Mouse (Mus musculus): ENCODE results near the gene 1700086D15Rik. TPM values are rescaled to one million over a fixed set of nuclear protein-coding genes. Genes with fewer than 3 reads are reported as not detected.

1700086D15Rik gene
- total RNA-seq (2014; rRNA removed; ENCODE audit: low replicate concordance), result 1.2 and 8.0 TPM in 2 replicates
- polyA plus RNA-seq (2015; fragmentation: Nextera tagmentation; extraction: Ambion mirVana), result 0.11 TPM in 1 of 2 replicates, not detected in the other

DNA sequence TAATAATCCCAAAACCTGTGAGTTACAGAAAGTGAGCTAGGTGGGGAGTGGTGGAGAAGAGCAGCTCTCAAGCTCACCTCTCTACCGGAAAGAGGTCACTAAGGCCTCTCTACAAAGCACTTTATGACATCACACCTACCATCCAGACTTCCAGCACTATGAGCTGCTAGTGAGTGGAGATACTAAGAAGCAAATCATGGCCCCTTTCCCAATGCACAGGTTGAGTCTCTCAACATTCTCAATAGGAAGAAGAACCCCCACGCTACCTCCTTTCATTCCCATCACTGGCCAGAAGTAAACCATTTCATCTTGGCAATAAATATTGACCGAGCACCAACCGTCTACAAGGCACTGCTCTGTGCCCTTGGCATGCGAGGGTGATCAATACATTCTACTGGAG lies at the start of gene 1700086D15Rik:
Gene 1700086D15Rik, minus strand, starts transcription at position 101 of the 400 bp plus-strand sequence.
- TF ChIP-seq EP300 (IDR thresholded peaks at IDR 0.05; ENCODE audit: low read depth) (no peak), CTCF (IDR thresholded peaks at IDR 0.05; ENCODE audit: low read depth) (no peak)
- Histone ChIP-seq H3K4me3 (ENCODE audit: low read depth, low read length) (no peak within 1 kb of the TSS), H3K27me3 (ENCODE audit: control insufficient read depth, insufficient read depth, low read length) (0 out of 2 replicates have a peak, but pooled peaks cover 3% of the 10 kb centered on the region), H3K27ac (ENCODE audit: low read depth) (no peak within 1 kb of the TSS), H3K9me3 (replicated peaks; ENCODE audit: control insufficient read depth, low read length) (no peaks in the 10 kb centered on the region), H3K36me3 (replicated peaks; ENCODE audit: control insufficient read depth, insufficient read depth, low read length) (no peaks in the 10 kb centered on the region), H3K4me2 (ENCODE audit: low read depth, low read length) (0 out of 2 replicates have a peak within 1 kb of the TSS, but pooled peaks have one; percentile 93), H3K4me1 (ENCODE audit: control insufficient read depth, insufficient read depth) (peaks cover 12% of the 10 kb centered on the region), H3K9ac (replicated peaks; ENCODE audit: low read depth, low read length) (no peak within 1 kb of the TSS; the same call in 1 of the 2 replicates)
- DNase-seq (ENCODE audit: low spot score) (no peak), ATAC-seq (ENCODE audit: insufficient read depth, low read depth) (no peak)
- 89% methylated on average over 5 of the region's 5 CpGs for WGBS

GRCm38 (mm10) chr11:65209441-65209840 lies 49.8 kb upstream of the 1700086D15Rik start:
- 6% methylated on average over 6 of the region's 6 CpGs for WGBS
- DNase-seq (ENCODE audit: low spot score) (peak; percentile 96), ATAC-seq (ENCODE audit: insufficient read depth, low read depth) (peak; percentile 93)
- peak overlapping the region; percentile 94 for H3K27ac ChIP-seq (ENCODE audit: low read depth)
- H3K4me1 ChIP-seq (ENCODE audit: control insufficient read depth, insufficient read depth), result peaks cover 50% of the 10 kb centered on the region
- H3K36me3 ChIP-seq (replicated peaks; ENCODE audit: control insufficient read depth, insufficient read depth, low read length), result peaks cover 24% of the 10 kb centered on the region; the same call in 1 of the 2 replicates
- no peaks in the 10 kb centered on the region for H3K9me3 ChIP-seq (replicated peaks; ENCODE audit: control insufficient read depth, low read length)
- H3K4me3 ChIP-seq (ENCODE audit: low read depth, low read length), result no peak overlapping the region
- H3K9ac ChIP-seq (replicated peaks; ENCODE audit: low read depth, low read length), result 0 out of 2 replicates have a peak overlapping the region, but pooled peaks have one; percentile 11
- H3K4me2 ChIP-seq (ENCODE audit: low read depth, low read length), result no peak overlapping the region
- TF ChIP-seq CTCF (IDR thresholded peaks at IDR 0.05; ENCODE audit: low read depth) (no peak; the same call in 1 of the 2 replicates), EP300 (IDR thresholded peaks at IDR 0.05; ENCODE audit: low read depth) (peak; percentile 99)
- no peaks in the 10 kb centered on the region for H3K27me3 ChIP-seq (ENCODE audit: control insufficient read depth, insufficient read depth, low read length)

DNA sequence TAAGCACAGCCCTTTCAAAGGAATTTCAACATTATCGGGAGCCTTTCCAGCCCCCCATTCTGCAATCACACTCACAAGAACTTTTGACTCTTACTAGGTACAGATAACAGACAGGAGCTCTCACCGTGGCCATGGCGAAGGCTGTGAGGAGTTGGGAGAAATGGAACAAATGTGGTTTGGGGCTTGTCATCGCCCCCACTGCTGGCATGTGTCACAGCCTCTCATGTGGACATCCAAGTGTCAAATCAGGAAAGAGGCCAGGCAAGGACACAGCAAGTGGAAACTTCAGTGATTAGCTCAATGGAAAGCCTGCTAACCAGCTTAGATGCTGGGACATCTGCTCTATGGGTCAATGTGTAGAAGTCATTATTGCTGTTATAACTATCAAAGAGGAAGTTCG lies 45.6 kb upstream of the 1700086D15Rik start:
- no peaks in the 10 kb centered on the region for H3K9me3 ChIP-seq (replicated peaks; ENCODE audit: control insufficient read depth, low read length)
- H3K4me3 ChIP-seq (ENCODE audit: low read depth, low read length), result no peak overlapping the region
- H3K27ac ChIP-seq (ENCODE audit: low read depth), result peak overlapping the region; percentile 94
- H3K27me3 ChIP-seq (ENCODE audit: control insufficient read depth, insufficient read depth, low read length), result no peaks in the 10 kb centered on the region
- no peak overlapping the region for H3K9ac ChIP-seq (replicated peaks; ENCODE audit: low read depth, low read length)
- WGBS, result 15% methylated on average over 5 of the region's 5 CpGs
- no peak overlapping the region for H3K4me2 ChIP-seq (ENCODE audit: low read depth, low read length)
- H3K4me1 ChIP-seq (ENCODE audit: control insufficient read depth, insufficient read depth), result peaks cover 43% of the 10 kb centered on the region
- TF ChIP-seq CTCF (IDR thresholded peaks at IDR 0.05; ENCODE audit: low read depth), result no peak
- TF ChIP-seq EP300 (IDR thresholded peaks at IDR 0.05; ENCODE audit: low read depth), result peak; percentile 99
- DNase-seq (ENCODE audit: low spot score) (peak; percentile 95), ATAC-seq (ENCODE audit: insufficient read depth, low read depth) (peak; percentile 72)
- H3K36me3 ChIP-seq (replicated peaks; ENCODE audit: control insufficient read depth, insufficient read depth, low read length), result peaks cover 32% of the 10 kb centered on the region

DNA sequence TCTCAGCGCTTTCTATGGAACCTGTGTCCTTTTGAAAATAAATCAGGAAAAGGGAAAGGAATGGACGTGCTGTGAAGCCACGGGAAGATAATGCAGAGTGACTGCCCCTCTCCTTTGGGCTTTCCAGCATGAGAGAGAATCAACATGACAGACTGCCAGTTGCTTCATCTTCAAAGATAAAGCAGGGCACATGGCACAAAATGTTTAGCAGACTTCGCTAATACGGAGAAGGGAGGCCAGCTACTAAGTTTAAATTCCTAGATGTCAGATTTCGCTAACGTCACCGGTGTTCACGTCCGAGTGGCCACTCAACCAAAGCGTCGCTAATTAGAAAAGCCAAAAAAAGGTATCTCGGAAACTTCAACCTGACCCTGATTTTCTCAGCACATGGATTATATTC lies 45.0 kb upstream of the 1700086D15Rik start:
- Histone ChIP-seq H3K4me3 (ENCODE audit: low read depth, low read length) (no peak overlapping the region), H3K27ac (ENCODE audit: low read depth) (peak overlapping the region; percentile 94), H3K9ac (replicated peaks; ENCODE audit: low read depth, low read length) (no peak overlapping the region), H3K4me2 (ENCODE audit: low read depth, low read length) (no peak overlapping the region), H3K36me3 (replicated peaks; ENCODE audit: control insufficient read depth, insufficient read depth, low read length) (peaks cover 38% of the 10 kb centered on the region), H3K27me3 (ENCODE audit: control insufficient read depth, insufficient read depth, low read length) (no peaks in the 10 kb centered on the region), H3K9me3 (replicated peaks; ENCODE audit: control insufficient read depth, low read length) (no peaks in the 10 kb centered on the region), H3K4me1 (ENCODE audit: control insufficient read depth, insufficient read depth) (peaks cover 41% of the 10 kb centered on the region)
- ATAC-seq (ENCODE audit: insufficient read depth, low read depth), result no peak
- no peak for TF ChIP-seq EP300 (IDR thresholded peaks at IDR 0.05; ENCODE audit: low read depth)
- no peak for TF ChIP-seq CTCF (IDR thresholded peaks at IDR 0.05; ENCODE audit: low read depth)
- 29% methylated on average over 13 of the region's 13 CpGs for WGBS
- DNase-seq (ENCODE audit: low spot score), result no peak

DNA sequence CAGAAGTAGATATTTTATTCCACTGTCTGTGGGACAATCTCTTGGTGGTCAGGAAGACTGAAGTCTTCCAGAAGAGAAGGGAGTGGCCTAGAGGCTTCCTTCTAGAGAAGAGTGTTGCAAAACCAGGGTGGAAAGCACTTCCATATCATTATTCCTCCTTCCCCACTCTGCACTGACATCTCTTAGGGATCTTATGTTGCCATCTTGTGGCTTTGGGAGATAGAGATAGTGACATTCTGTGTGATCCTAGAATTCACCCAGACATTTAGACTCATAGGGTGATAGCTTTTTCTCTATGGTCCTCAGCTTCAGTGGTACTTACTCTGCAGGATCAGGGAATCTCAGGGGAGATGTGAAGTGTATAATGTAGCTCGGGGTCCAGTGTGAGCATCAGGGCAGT lies 43.3 kb upstream of the 1700086D15Rik start:
- H3K27me3 ChIP-seq (ENCODE audit: control insufficient read depth, insufficient read depth, low read length), result no peaks in the 10 kb centered on the region
- H3K27ac ChIP-seq (ENCODE audit: low read depth), result peak overlapping the region; percentile 94; the same call in 1 of the 2 replicates
- peaks cover 36% of the 10 kb centered on the region for H3K4me1 ChIP-seq (ENCODE audit: control insufficient read depth, insufficient read depth)
- TF ChIP-seq CTCF (IDR thresholded peaks at IDR 0.05; ENCODE audit: low read depth), result no peak
- TF ChIP-seq EP300 (IDR thresholded peaks at IDR 0.05; ENCODE audit: low read depth), result no peak
- DNase-seq (ENCODE audit: low spot score) (no peak), ATAC-seq (ENCODE audit: insufficient read depth, low read depth) (no peak)
- peaks cover 54% of the 10 kb centered on the region for H3K36me3 ChIP-seq (replicated peaks; ENCODE audit: control insufficient read depth, insufficient read depth, low read length)
- WGBS, result 83% methylated on average over 1 of the region's 1 CpGs
- H3K9ac ChIP-seq (replicated peaks; ENCODE audit: low read depth, low read length), result no peak overlapping the region
- no peak overlapping the region for H3K4me3 ChIP-seq (ENCODE audit: low read depth, low read length)
- no peaks in the 10 kb centered on the region for H3K9me3 ChIP-seq (replicated peaks; ENCODE audit: control insufficient read depth, low read length)
- H3K4me2 ChIP-seq (ENCODE audit: low read depth, low read length), result no peak overlapping the region

DNA sequence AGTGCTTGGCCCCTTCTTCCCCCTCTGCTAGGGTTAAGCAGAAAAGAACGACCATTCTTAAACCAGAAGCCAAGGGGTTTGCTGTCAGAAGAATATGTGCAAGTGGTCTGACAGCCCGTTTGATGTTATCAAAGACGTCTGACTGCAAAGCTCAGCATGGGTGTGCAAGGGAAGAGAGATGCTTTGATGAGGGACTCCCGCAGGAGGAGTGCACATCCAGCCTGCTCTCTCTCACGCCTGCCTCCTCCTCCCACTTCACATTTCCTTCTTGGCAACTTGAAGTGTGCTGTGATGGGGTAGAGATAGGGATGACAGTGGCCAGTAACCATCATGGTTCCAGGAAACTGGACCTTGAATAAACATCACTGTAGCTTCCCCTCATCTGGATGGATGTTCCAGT lies 42.5 kb upstream of the 1700086D15Rik start:
- no peak for TF ChIP-seq EP300 (IDR thresholded peaks at IDR 0.05; ENCODE audit: low read depth)
- TF ChIP-seq CTCF (IDR thresholded peaks at IDR 0.05; ENCODE audit: low read depth), result no peak
- no peak overlapping the region for H3K4me2 ChIP-seq (ENCODE audit: low read depth, low read length)
- WGBS, result 18% methylated on average over 5 of the region's 5 CpGs
- no peaks in the 10 kb centered on the region for H3K9me3 ChIP-seq (replicated peaks; ENCODE audit: control insufficient read depth, low read length)
- H3K36me3 ChIP-seq (replicated peaks; ENCODE audit: control insufficient read depth, insufficient read depth, low read length), result peaks cover 60% of the 10 kb centered on the region
- peaks cover 28% of the 10 kb centered on the region for H3K4me1 ChIP-seq (ENCODE audit: control insufficient read depth, insufficient read depth)
- DNase-seq (ENCODE audit: low spot score), result no peak
- H3K4me3 ChIP-seq (ENCODE audit: low read depth, low read length), result no peak overlapping the region
- no peak for ATAC-seq (ENCODE audit: insufficient read depth, low read depth)
- H3K9ac ChIP-seq (replicated peaks; ENCODE audit: low read depth, low read length), result no peak overlapping the region
- H3K27me3 ChIP-seq (ENCODE audit: control insufficient read depth, insufficient read depth, low read length), result no peaks in the 10 kb centered on the region
- 0 out of 2 replicates have a peak overlapping the region, but pooled peaks have one; percentile 20 for H3K27ac ChIP-seq (ENCODE audit: low read depth)
